Mouse (Mus musculus) heart, postnatal 0 days (tissue): ENCODE data around the gene Ccdc144b.

Experiments
- CTCF ChIP-seq: IDR thresholded peaks from 2 replicates; pipeline ENCODE4 v1.5.1; 2016; ENCODE audit warnings: antibody characterized with exemption, control low read depth, low read depth
- EP300 ChIP-seq: IDR thresholded peaks from 2 replicates; pipeline ENCODE4 v1.6.1; 2016; ENCODE audit warnings: antibody characterized with exemption, low read depth

DNA sequence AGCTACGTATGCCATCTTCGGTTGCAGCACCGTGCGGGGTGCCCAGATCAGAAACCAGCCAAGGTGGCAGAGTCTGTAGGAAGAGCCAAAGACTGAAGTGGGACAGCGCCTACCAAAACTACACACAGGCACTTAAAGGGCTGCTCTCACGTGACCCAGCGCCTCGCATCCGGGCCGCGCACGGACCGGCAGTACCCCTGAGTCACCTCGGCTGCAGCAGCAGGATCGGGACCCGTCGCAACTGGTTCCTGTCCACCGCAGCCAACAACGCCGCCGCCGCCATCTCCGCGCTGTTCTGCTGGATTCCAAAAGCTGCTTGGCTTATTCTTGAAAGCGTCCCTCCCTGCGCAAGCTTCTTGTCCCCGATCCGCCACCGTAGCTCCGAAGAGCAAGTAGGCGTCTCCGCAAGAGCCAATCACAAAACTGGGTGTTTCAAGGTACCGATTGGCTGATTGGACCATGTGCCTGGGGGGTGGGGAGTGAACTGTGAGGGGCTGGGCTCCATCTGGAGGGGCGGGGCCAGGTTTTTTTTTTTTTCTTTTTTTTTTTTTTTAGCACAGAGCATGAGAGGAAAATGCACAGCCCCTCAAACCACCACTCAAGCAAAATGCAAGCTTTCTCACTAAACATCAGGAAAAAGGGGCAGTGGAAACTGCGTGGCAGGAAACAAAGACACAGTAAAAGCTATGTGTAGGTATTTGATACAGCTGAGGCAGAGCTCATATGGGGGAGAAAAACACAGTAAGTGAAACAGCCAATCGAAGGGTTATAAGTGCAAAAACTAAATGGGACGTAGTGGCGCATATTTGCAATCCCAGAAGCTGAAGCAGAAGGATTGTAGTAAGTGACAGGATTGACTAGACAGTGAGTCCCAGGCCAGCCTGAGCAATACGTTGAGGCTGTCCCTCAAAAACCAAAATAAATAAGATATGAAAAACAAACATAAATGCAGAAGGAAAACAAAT, 52.8 kb downstream of the Ccdc144b start, which contains the start of gene Mccc1:
- TF ChIP-seq CTCF = no peak
- TF ChIP-seq EP300 = peak; percentile 68; the same call in 1 of the 2 replicates
